Mouse (Mus musculus) brain, embryonic 14.5 days (tissue): ENCODE results near the gene Rims1.

Source experiments
- CTCF ChIP-seq: fragments of 200-500 bp; IDR thresholded peaks from 2 replicates; pipeline ENCODE4 v1.5.1; 2012; ENCODE audit warnings: inconsistent platforms, mild to moderate bottlenecking, moderate library complexity, borderline replicate concordance; ENCODE audit not compliant: insufficient read depth, insufficient read length; ENCODE audit errors: extremely low read depth
- POLR2A ChIP-seq: fragments of 200-500 bp; IDR thresholded peaks from 2 replicates; pipeline ENCODE4 v1.6.1; 2012; ENCODE audit warnings: mild to moderate bottlenecking, inconsistent platforms, borderline replicate concordance; ENCODE audit not compliant: poor library complexity, insufficient read depth, insufficient read length, severe bottlenecking; ENCODE audit errors: extremely low read depth

- TF ChIP-seq CTCF (no peak), POLR2A (no peak)
These were observed 540.3 kb downstream of the Rims1 start for GRCm38 (mm10) chr1:22265528-22265927.
